Mouse (Mus musculus): ENCODE results near the gene Sorcs2.
A peak's percentile ranks its signal among the peaks of the same experiment; 100 is the strongest.
"Not testable (repeated sequence)": the region's sequence is repeated elsewhere in the genome, so short reads cannot be mapped to it uniquely, and the experiment has no call there.

Gene Sorcs2

GRCm38 (mm10) chr5:36304299-36304980 lies 93.5 kb downstream of the Sorcs2 start:
- peak; percentile 45 to 59 for DNase-seq (ENCODE audit: low spot score in 2 of 2)

GRCm38 (mm10) chr5:36301166-36301565 lies 96.8 kb downstream of the Sorcs2 start:
- peak in 1 of 2 experiments; percentile 53 for DNase-seq (ENCODE audit: low spot score in 2 of 2)

- DNase-seq (ENCODE audit: low spot score in 2 of 2) = no peak
These were observed 99.9 kb downstream of the Sorcs2 start for GRCm38 (mm10) chr5:36298049-36298448.

- DNase-seq (ENCODE audit: low spot score in 2 of 2) = no peak
These were observed 100.7 kb downstream of the Sorcs2 start for GRCm38 (mm10) chr5:36297246-36297645.

GRCm38 (mm10) chr5:36293109-36293900 lies 104.6 kb downstream of the Sorcs2 start:
- DNase-seq (ENCODE audit: low spot score in 2 of 2) = no peak

GRCm38 (mm10) chr5:36292321-36292720 lies 105.6 kb downstream of the Sorcs2 start:
- DNase-seq (ENCODE audit: low spot score in 2 of 2) = no peak

GRCm38 (mm10) chr5:36291191-36291590 lies 106.7 kb downstream of the Sorcs2 start:
- peak in 1 of 2 experiments; percentile 31 for DNase-seq (ENCODE audit: low spot score in 2 of 2)

GRCm38 (mm10) chr5:36285405-36285804 lies 112.5 kb downstream of the Sorcs2 start:
- peak; percentile 52 to 59 for DNase-seq (ENCODE audit: low spot score in 2 of 2)

- no peak for DNase-seq (ENCODE audit: low spot score in 2 of 2)
These were observed 118.0 kb downstream of the Sorcs2 start for GRCm38 (mm10) chr5:36279896-36280295.

GRCm38 (mm10) chr5:36274684-36275394 lies 123.1 kb downstream of the Sorcs2 start:
- DNase-seq (ENCODE audit: low spot score in 2 of 2) = no peak

- DNase-seq (ENCODE audit: low spot score in 2 of 2) = no peak
These were observed 130.7 kb downstream of the Sorcs2 start for GRCm38 (mm10) chr5:36267194-36267769.

GRCm38 (mm10) chr5:36260862-36261261 lies 137.1 kb downstream of the Sorcs2 start:
- peak; percentile 51 to 67 for DNase-seq (ENCODE audit: low spot score in 2 of 2)

- no peak for DNase-seq (ENCODE audit: low spot score in 2 of 2)
These were observed 138.2 kb downstream of the Sorcs2 start for GRCm38 (mm10) chr5:36259691-36260124.

GRCm38 (mm10) chr5:36258387-36259181 lies 139.4 kb downstream of the Sorcs2 start:
- no peak for DNase-seq (ENCODE audit: low spot score in 2 of 2)

- DNase-seq (ENCODE audit: low spot score in 2 of 2) = no peak
These were observed 140.9 kb downstream of the Sorcs2 start for GRCm38 (mm10) chr5:36257008-36257407.

- no peak for DNase-seq (ENCODE audit: low spot score in 2 of 2)
These were observed 143.1 kb downstream of the Sorcs2 start for GRCm38 (mm10) chr5:36254642-36255516.

GRCm38 (mm10) chr5:36252746-36253504 lies 145.0 kb downstream of the Sorcs2 start:
- peak in 1 of 2 experiments; percentile 14 for DNase-seq (ENCODE audit: low spot score in 2 of 2)

- DNase-seq (ENCODE audit: low spot score in 2 of 2) = no peak
These were observed 149.9 kb downstream of the Sorcs2 start for GRCm38 (mm10) chr5:36248022-36248421.

- DNase-seq (ENCODE audit: low spot score in 2 of 2) = not testable (repeated sequence)
These were observed 160.4 kb downstream of the Sorcs2 start for GRCm38 (mm10) chr5:36237526-36237925.

Data from right cerebral cortex, adult 2 months (tissue).